Mouse (Mus musculus): ENCODE results near the gene Pcyox1.
"Not testable (repeated sequence)": the region's sequence is repeated elsewhere in the genome, so short reads cannot be mapped to it uniquely, and the experiment has no call there.

The Pcyox1 gene

GRCm38 (mm10) chr6:86398986-86399385, 2.0 kb upstream of the Pcyox1 start:
- in situ Hi-C loops (cut with MboI; ENCODE audit: low sequenced_read_pairs), result no loop called here

GRCm38 (mm10) chr6:86397257-86397980, 465 bp upstream of the Pcyox1 start:
- in situ Hi-C loops (cut with MboI; ENCODE audit: low sequenced_read_pairs), result no loop called here

- in situ Hi-C loops (cut with MboI; ENCODE audit: low sequenced_read_pairs), result no loop called here
These were observed 985 bp downstream of the Pcyox1 start for GRCm38 (mm10) chr6:86395969-86396368.

- in situ Hi-C loops (cut with MboI; ENCODE audit: low sequenced_read_pairs), result no loop called here
These were observed 1.9 kb downstream of the Pcyox1 start for GRCm38 (mm10) chr6:86395021-86395420.

- in situ Hi-C loops (cut with MboI; ENCODE audit: low sequenced_read_pairs), result no loop called here
These were observed 2.8 kb downstream of the Pcyox1 start for GRCm38 (mm10) chr6:86394078-86394720.

DNA sequence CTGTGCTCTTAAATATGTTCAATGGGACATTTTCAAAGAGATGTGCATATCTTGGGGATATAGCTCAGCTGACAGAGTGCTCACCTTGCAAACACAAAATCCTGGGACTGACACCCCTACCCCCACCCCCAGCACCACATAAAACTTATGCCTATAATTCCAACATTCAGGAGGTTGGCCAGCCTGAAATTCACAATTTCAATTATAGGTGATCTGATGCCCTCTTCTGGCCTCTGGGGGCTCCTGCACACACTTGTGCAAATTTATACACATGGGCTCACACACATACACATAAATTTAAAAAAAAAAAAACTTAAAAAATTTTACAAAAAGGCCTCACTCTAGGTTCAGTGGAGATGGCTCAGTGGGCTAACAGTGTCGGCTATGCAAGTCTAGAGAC, 3.8 kb downstream of the Pcyox1 start:
- in situ Hi-C loops (cut with MboI; ENCODE audit: low sequenced_read_pairs), result no loop called here

DNA sequence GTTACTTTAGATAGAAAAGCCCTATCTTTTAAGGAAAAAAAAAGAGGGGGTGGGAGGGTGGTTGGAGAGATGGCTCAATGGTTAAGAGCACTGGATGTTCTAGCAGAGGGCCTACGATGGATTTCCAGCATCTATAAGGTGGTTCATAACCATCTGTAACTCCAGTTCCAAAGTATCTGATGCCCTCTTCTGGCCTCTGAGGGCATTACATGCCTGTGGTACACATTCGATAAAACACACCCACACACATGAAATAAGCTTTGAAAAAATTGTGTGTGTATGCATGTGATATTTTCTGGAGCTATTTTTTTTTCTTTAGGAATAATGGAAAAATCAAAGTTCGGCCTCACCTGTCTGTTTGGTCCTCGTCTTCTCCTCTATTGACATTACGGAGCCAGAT, 5.6 kb downstream of the Pcyox1 start:
- in situ Hi-C loops (cut with MboI; ENCODE audit: low sequenced_read_pairs), result no loop called here

- in situ Hi-C loops (cut with MboI; ENCODE audit: low sequenced_read_pairs), result no loop called here
These were observed 8.5 kb downstream of the Pcyox1 start for GRCm38 (mm10) chr6:86388461-86388860.

DNA sequence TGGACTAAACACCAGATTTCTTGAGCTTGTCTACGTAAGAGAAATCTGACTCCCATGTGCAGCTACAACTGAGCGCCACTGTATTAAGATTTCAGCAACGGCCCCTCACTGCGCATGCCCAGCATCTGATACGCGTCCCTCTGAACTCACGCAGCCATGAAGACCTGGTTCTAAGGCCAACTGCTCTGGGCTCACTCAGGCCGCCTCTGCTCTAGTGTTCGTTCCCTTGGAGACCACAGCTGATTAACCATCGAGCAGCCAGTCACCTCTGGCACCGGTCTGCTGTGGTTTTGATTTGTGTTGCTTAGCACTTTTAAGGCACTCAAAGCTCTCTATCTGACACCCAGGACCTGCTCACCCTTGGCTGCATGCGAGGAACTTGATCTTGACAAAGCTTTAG, 9.6 kb downstream of the Pcyox1 start:
- in situ Hi-C loops (cut with MboI; ENCODE audit: low sequenced_read_pairs), result no loop called here

GRCm38 (mm10) chr6:86385362-86386104, 11.4 kb downstream of the Pcyox1 start:
- in situ Hi-C loops (cut with MboI; ENCODE audit: low sequenced_read_pairs), result no loop called here

DNA sequence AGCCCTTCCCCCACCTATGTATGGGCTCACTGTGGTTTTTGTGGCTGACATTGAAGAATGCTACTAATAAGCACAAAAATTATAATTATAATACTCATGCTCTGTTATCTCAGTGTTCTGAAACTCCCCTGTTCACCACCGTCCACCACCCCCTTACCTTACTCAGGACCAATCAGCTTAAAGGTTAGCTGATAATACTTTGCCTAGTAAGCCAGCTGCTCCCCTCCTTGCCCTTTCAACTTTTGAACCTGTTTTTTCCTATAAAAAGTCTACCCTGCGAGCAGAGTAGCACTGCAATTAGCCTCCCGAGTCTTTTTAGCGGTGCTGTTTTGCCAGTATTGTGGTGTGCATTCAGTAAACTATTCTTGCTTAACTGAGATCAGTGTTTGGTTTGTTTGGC, 12.3 kb downstream of the Pcyox1 start:
- in situ Hi-C loops (cut with MboI; ENCODE audit: low sequenced_read_pairs), result no loop called here

DNA sequence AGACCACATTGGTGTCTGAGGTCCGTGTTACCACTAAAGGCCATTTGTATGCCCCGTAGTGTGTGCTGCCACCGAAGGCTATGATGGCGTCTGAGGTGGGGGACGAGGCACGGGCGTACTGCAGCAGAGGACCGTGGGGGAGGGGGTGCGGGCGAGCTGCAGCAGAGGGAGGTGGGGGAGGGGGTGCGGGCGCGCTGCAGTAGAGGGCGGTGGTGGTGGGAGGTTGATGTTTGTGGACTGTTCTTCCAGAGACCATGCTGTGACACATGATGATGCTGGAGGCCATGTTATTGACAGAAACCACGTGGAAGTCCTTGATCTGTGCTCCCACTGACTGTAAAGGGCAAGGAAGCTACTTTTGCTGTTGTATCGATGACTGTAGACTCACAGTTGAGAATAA, 13.6 kb downstream of the Pcyox1 start:
- in situ Hi-C loops (cut with MboI; ENCODE audit: low sequenced_read_pairs), result no loop called here

GRCm38 (mm10) chr6:86382551-86382950, 14.4 kb downstream of the Pcyox1 start:
- in situ Hi-C loops (cut with MboI; ENCODE audit: low sequenced_read_pairs), result no loop called here

DNA sequence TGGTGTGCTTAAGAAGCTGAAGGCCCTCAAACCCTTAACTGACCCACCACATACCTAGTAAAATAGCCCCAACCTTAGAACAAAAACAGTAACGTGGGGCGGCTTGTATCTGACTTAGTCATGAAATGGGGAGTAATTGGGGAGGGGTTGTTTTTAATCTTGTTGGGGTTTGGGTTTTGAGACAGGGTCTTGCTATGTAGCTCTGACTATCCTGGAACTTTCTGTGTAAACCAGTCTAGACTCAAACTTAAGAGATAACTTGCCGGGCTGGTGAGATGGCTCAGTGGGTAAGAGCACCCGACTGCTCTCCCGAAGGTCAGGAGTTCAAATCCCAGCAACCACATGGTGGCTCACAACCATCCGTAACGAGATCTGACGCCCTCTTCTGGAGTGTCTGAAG, 16.8 kb downstream of the Pcyox1 start:
- in situ Hi-C loops (cut with MboI; ENCODE audit: low sequenced_read_pairs), result not testable (repeated sequence)

GRCm38 (mm10) chr6:86378341-86378740, 18.6 kb downstream of the Pcyox1 start:
- in situ Hi-C loops (cut with MboI; ENCODE audit: low sequenced_read_pairs), result no loop called here

GRCm38 (mm10) chr6:86373556-86373955, 23.4 kb downstream of the Pcyox1 start:
- in situ Hi-C loops (cut with MboI; ENCODE audit: low sequenced_read_pairs), result loop anchor here (25.0 kb wide), 1 partner anchor 436 kb away; no protein-coding TSS in a partner anchor

DNA sequence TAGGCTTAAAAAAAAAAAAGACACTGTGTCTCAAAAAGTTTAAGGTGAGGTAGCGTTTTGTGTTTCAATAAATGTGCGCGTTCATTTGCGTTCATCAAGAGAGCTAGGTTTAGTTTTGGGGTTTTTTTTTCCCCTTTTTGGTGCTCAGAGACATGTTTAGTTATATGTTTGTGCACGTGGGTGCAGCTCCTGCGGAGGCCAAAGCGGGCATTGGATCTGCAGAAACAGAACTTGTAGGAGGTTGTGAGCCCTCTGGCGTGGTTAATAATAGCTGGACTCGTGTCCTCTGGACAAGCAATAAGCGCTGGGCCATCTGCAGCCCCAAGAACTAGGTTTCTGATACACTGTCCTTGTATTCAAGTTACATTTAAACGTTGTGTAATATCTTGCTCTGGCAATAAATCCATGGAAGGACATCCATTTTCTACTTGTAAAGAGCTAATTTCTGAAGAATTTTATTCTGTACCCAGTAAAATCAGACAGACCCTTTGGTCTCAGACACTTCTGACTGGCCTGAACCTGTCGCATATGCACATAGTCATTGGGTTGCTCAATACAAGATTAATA, 24.9 kb downstream of the Pcyox1 start:
- in situ Hi-C loops (cut with MboI; ENCODE audit: low sequenced_read_pairs), result loop anchor here (25.0 kb wide), 1 partner anchor 435 kb away; no protein-coding TSS in a partner anchor

DNA sequence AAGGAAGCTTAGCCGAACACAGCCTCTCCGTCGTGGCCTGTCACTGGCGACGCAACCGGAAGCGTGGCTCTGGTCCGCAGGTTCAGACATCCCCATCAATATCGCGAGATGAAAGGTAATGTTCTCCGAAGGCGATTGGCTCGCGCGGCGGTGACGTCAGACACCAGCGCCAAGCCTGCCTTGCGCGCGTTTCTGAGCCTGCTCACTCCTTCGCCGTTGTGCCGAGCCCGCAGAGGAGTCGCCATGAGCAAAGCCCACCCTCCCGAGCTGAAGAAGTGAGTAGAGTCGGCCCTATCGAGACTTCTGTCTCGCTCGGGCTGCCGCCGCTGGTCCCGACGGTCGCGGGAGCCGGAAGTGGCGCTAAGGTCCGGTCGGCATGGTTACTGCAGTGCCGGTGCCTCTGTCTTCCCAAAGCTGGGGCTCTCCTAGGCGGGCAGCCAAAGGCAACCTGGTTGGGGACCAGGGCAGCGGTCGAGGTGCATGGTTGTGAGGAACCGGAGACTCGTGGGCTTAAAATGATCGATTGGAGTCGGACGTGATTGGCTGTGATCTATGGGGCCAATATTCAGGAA, 25.5 kb downstream of the Pcyox1 start:
- in situ Hi-C loops (cut with MboI; ENCODE audit: low sequenced_read_pairs), result loop anchor here (25.0 kb wide), 1 partner anchor 434 kb away; no protein-coding TSS in a partner anchor

DNA sequence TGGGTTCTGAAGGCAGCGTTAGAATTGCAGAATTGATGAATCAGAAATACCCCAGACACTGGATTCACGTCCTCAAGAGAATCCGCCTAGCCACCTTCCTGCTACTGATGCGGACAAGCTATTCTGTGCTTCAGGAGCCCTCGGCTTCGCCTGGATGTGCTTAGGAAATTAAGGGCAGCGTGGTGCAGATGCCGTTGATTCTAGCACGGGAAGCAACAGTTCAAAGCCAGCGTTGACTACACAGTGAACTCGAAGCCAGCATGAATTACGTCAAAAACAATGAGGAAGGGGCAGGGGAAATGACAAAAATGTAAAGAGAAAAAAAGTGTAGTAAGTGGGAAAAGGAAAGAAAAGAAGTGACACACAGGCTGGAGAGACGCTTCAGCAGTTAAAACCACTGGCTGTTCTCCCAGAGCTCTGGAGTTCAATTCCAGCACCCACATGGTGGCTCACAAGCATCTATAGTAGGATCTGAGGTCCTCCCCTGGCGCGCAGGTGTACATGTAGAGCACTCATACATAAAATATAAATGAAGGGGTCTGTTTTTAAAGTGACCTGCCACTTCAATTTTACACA, 26.1 kb downstream of the Pcyox1 start, which contains the start of gene Snrpg:
Snrpg (plus strand) TSS at position 541 of the 576 bp plus-strand sequence.
- in situ Hi-C loops (cut with MboI; ENCODE audit: low sequenced_read_pairs), result loop anchor here (25.0 kb wide), 1 partner anchor 434 kb away; no protein-coding TSS in a partner anchor

DNA sequence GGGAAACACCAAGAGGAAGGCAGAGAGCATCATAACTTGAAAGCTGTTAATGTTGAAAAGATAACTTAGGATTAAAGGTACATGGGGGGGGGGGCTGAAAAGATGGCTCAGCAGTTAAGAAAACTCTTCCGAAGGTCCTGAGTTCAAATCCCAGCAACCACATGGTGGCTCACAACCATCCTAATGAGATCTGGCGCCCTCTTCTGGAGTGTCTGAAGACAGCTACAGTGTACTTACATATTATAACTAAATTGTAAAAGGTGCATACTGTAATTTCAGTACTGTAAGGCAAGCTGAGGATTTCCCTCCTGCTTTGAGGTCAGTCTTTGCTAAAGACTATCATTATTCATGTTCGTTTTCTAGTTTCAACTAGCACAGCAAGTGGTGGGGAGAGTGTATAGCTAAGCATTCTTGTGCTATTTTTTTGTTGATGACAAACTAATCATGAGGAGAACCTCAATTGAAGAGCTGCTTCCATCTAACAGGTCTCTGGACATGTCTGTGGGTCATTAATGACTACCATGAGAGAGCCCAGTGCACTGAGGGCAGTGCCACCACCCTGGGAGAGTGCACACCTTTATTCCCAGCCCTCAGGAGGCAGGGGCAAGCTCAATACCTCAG, 26.8 kb downstream of the Pcyox1 start:
- in situ Hi-C loops (cut with MboI; ENCODE audit: low sequenced_read_pairs), result loop anchor here (25.0 kb wide), 1 partner anchor 433 kb away; no protein-coding TSS in a partner anchor
